Mouse (Mus musculus) spleen, adult 2 months (tissue): ENCODE results near the gene Gm11172. TPM values are rescaled to one million over a fixed set of nuclear protein-coding genes. Genes with fewer than 3 reads are reported as not detected.

Experiments
- DNase-seq, 2 experiments: peaks; one replicate each; pipeline versions ENCODE4 v3.0.0 to v3.0.0-alpha.2; 2012 to 2021; ENCODE audit warnings: low spot score in 2 of 2, low read depth in 1 of 2
- H3K27ac ChIP-seq: fragments of 200-500 bp; 2 replicates; pipeline ENCODE4 v1.5.1; 2012; ENCODE audit warnings: low read length, inconsistent platforms; ENCODE audit not compliant: insufficient read depth
- H3K27me3 ChIP-seq: fragments of 200-500 bp; 2 replicates; pipeline ENCODE4 v1.6.1; 2012; ENCODE audit warnings: mild to moderate bottlenecking, moderate library complexity, low read length, inconsistent platforms; ENCODE audit not compliant: control insufficient read depth, insufficient read depth
- H3K36me3 ChIP-seq: fragments of 200-500 bp; 2 replicates; pipeline ENCODE4 v1.6.1; 2012; ENCODE audit warnings: mild to moderate bottlenecking, low read length, inconsistent platforms; ENCODE audit not compliant: control insufficient read depth, insufficient read depth
- H3K4me1 ChIP-seq: fragments of 200-500 bp; 2 replicates; pipeline ENCODE4 v1.6.1; 2011; ENCODE audit warnings: inconsistent platforms; ENCODE audit not compliant: control insufficient read depth, insufficient read depth, insufficient read length
- H3K4me3 ChIP-seq: fragments of 200-500 bp; 2 replicates; pipeline ENCODE4 v1.5.1; 2011; ENCODE audit warnings: mild to moderate bottlenecking, inconsistent platforms; ENCODE audit not compliant: insufficient read depth, insufficient read length; ENCODE audit errors: extremely low read depth
- CTCF ChIP-seq: fragments of 200-500 bp; IDR thresholded peaks from 2 replicates; pipeline ENCODE4 v1.5.1; 2011; ENCODE audit warnings: mild to moderate bottlenecking, inconsistent platforms; ENCODE audit not compliant: insufficient read depth, insufficient read length, insufficient replicate concordance; ENCODE audit errors: extremely low read depth
- POLR2A ChIP-seq: fragments of 200-500 bp; IDR thresholded peaks from 2 replicates; pipeline ENCODE4 v1.6.1; 2011; ENCODE audit warnings: low read depth, low read length, inconsistent platforms
- WGBS: fragments of 180-500 bp; shearing (Covaris S2); methylation state at CpG from one replicate; pipeline ENCODE4 v1.1.7; 2018; 5-methylcytosine and 5-hydroxymethylcytosine counted together
- polyA plus RNA-seq: library from polyadenylated mRNA; depleted of rRNA; stranded (reverse); fragments of >200 nt; gene quantifications from 2 replicates; pipeline ENCODE4 v1.2.3, GENCODE M21; 2012

Gene Gm11172
- polyA plus RNA-seq, 1 experiment = not detected

GRCm38 (mm10) chr16:10834542-10834910 is 21.8 kb downstream of the Gm11172 start:
- DNase-seq = no peak
- Histone ChIP-seq H3K36me3 (no peaks in the 10 kb centered on the region), H3K27me3 (no peaks in the 10 kb centered on the region), H3K27ac (no peak overlapping the region), H3K4me1 (peaks cover 9% of the 10 kb centered on the region; the same call in 1 of the 2 replicates), H3K4me3 (peak overlapping the region; percentile 89)
- 3% methylated on average over 12 of the region's 12 CpGs for WGBS
- TF ChIP-seq POLR2A = no peak
- no peak for TF ChIP-seq CTCF

GRCm38 (mm10) chr16:10834911-10835587 is 22.3 kb downstream of the Gm11172 start, which contains the start of gene Rmi2:
Gene Rmi2 (plus strand): TSS chr16:10835059.
- Histone ChIP-seq H3K4me3 (peak within 1 kb of the TSS; percentile 89), H3K27ac (peak within 1 kb of the TSS; percentile 72), H3K36me3 (no peaks in the 10 kb centered on the region), H3K4me1 (peaks cover 9% of the 10 kb centered on the region; the same call in 1 of the 2 replicates), H3K27me3 (no peaks in the 10 kb centered on the region)
- no peak for TF ChIP-seq POLR2A
- no peak for TF ChIP-seq CTCF
- under 1% methylated on average over 66 of the region's 69 CpGs for WGBS
- peak; percentile 47 to 87 for DNase-seq

GRCm38 (mm10) chr16:10836388-10836787 is 23.7 kb downstream of the Gm11172 start:
- DNase-seq = no peak
- H3K27me3 ChIP-seq = no peaks in the 10 kb centered on the region
- H3K36me3 ChIP-seq = no peaks in the 10 kb centered on the region
- no peak overlapping the region for H3K4me3 ChIP-seq
- 74% methylated on average over 3 of the region's 3 CpGs for WGBS
- H3K27ac ChIP-seq = no peak overlapping the region
- H3K4me1 ChIP-seq = peaks cover 9% of the 10 kb centered on the region; the same call in 1 of the 2 replicates
- TF ChIP-seq CTCF (no peak), POLR2A (no peak)

- Histone ChIP-seq H3K27ac (no peak overlapping the region), H3K27me3 (no peaks in the 10 kb centered on the region), H3K4me3 (no peak overlapping the region), H3K36me3 (no peaks in the 10 kb centered on the region), H3K4me1 (peaks cover 11% of the 10 kb centered on the region; the same call in 1 of the 2 replicates)
- no peak for DNase-seq
- TF ChIP-seq CTCF (no peak), POLR2A (no peak)
- WGBS = 84% methylated on average over 3 of the region's 3 CpGs
Observed at GRCm38 (mm10) chr16:10837250-10837649, 24.5 kb downstream of the Gm11172 start.

GRCm38 (mm10) chr16:10837903-10838302 is 25.2 kb downstream of the Gm11172 start:
- TF ChIP-seq POLR2A = no peak
- TF ChIP-seq CTCF = no peak
- Histone ChIP-seq H3K27me3 (no peaks in the 10 kb centered on the region), H3K4me3 (no peak overlapping the region), H3K36me3 (no peaks in the 10 kb centered on the region), H3K4me1 (peaks cover 15% of the 10 kb centered on the region; the same call in 1 of the 2 replicates), H3K27ac (no peak overlapping the region)
- DNase-seq = no peak
- WGBS = 41% methylated on average over 1 of the region's 1 CpGs

GRCm38 (mm10) chr16:10838487-10839245 is 26.0 kb downstream of the Gm11172 start:
- DNase-seq = no peak
- TF ChIP-seq CTCF = no peak
- TF ChIP-seq POLR2A = no peak

More at GRCm38 (mm10) chr16:10838487-10839245, 26.0 kb downstream of the Gm11172 start:
- 54% methylated on average over 10 of the region's 10 CpGs for WGBS
- peaks cover 20% of the 10 kb centered on the region; the same call in 1 of the 2 replicates for H3K4me1 ChIP-seq
- no peaks in the 10 kb centered on the region for H3K27me3 ChIP-seq
- H3K4me3 ChIP-seq = no peak overlapping the region
- H3K36me3 ChIP-seq = no peaks in the 10 kb centered on the region
- no peak overlapping the region for H3K27ac ChIP-seq
